Mouse (Mus musculus) macrophage (primary cell): ENCODE measurements around the gene Ptprn. TPM values are rescaled to one million over a fixed set of nuclear protein-coding genes. Genes with fewer than 3 reads are reported as not detected.
A peak's percentile ranks its signal among the peaks of the same experiment; 100 is the strongest.

Experiments
- H3K27ac ChIP-seq: fragments of 350-480 bp; formaldehyde crosslinking; 2 replicates; pipeline ENCODE4 v1.9.0; 2021
- H3K36me3 ChIP-seq: fragments of 350-480 bp; formaldehyde crosslinking; 2 replicates; pipeline ENCODE4 v1.9.0; 2021; ENCODE audit errors: inconsistent target
- H3K4me3 ChIP-seq: fragments of 350-480 bp; formaldehyde crosslinking; 2 replicates; pipeline ENCODE4 v1.9.0; 2021; ENCODE audit errors: inconsistent target
- H3K79me2 ChIP-seq: fragments of 350-480 bp; formaldehyde crosslinking; 2 replicates; pipeline ENCODE4 v1.9.0; 2021; ENCODE audit errors: inconsistent target
- WGBS: methylation state at CpG from one replicate; pipeline ENCODE4 v1.1.7; 2026; ENCODE audit warnings: inconsistent platforms; ENCODE audit not compliant: missing documents; 5-methylcytosine and 5-hydroxymethylcytosine counted together
- polyA plus RNA-seq: library from polyadenylated mRNA; stranded (reverse); fragments of 250-400 nt; gene quantifications from 3 replicates; pipeline ENCODE4 v1.2.4, GENCODE M21; 2018; ENCODE audit warnings: inconsistent platforms

The Ptprn gene
- polyA plus RNA-seq, 1 experiment from 2014 or later, result 0.04 TPM

GRCm38 (mm10) chr1:75223532-75223931 is 40.8 kb downstream of the Ptprn start:
- Histone ChIP-seq H3K27ac (no peak overlapping the region), H3K79me2 (peaks cover 5% of the 10 kb centered on the region; the same call in 1 of the 2 replicates), H3K36me3 (no peaks in the 10 kb centered on the region), H3K4me3 (no peak overlapping the region)
- WGBS, result 9% methylated on average over 6 of the region's 6 CpGs

GRCm38 (mm10) chr1:75222926-75223325 is 41.4 kb downstream of the Ptprn start:
- H3K36me3 ChIP-seq, result no peaks in the 10 kb centered on the region
- H3K27ac ChIP-seq, result no peak overlapping the region
- no peak overlapping the region for H3K4me3 ChIP-seq
- WGBS, result 44% methylated on average over 6 of the region's 6 CpGs
- H3K79me2 ChIP-seq, result peaks cover 11% of the 10 kb centered on the region; the same call in 1 of the 2 replicates

- WGBS, result 87% methylated on average over 3 of the region's 3 CpGs
- Histone ChIP-seq H3K79me2 (peaks cover 20% of the 10 kb centered on the region; the same call in 1 of the 2 replicates), H3K36me3 (no peaks in the 10 kb centered on the region), H3K27ac (no peak overlapping the region), H3K4me3 (no peak overlapping the region)
Observed at GRCm38 (mm10) chr1:75221538-75221937, 42.8 kb downstream of the Ptprn start.

GRCm38 (mm10) chr1:75219531-75219930 is 44.8 kb downstream of the Ptprn start, which contains the start of gene Tuba4a:
Tuba4a (minus strand) TSS chr1:75219865.
- WGBS, result 14% methylated on average over 33 of the region's 34 CpGs
- Histone ChIP-seq H3K36me3 (peaks cover 10% of the 10 kb centered on the region; the same call in 1 of the 2 replicates), H3K79me2 (peaks cover 25% of the 10 kb centered on the region), H3K4me3 (peak within 1 kb of the TSS; percentile 89), H3K27ac (peak within 1 kb of the TSS; percentile 62)

GRCm38 (mm10) chr1:75219078-75219477 is 45.2 kb downstream of the Ptprn start:
- WGBS, result 0% methylated on average over 24 of the region's 24 CpGs
- H3K79me2 ChIP-seq, result peaks cover 30% of the 10 kb centered on the region
- peak overlapping the region; percentile 62 for H3K27ac ChIP-seq
- H3K36me3 ChIP-seq, result peaks cover 15% of the 10 kb centered on the region; the same call in 1 of the 2 replicates
- peak overlapping the region; percentile 89 for H3K4me3 ChIP-seq

DNA sequence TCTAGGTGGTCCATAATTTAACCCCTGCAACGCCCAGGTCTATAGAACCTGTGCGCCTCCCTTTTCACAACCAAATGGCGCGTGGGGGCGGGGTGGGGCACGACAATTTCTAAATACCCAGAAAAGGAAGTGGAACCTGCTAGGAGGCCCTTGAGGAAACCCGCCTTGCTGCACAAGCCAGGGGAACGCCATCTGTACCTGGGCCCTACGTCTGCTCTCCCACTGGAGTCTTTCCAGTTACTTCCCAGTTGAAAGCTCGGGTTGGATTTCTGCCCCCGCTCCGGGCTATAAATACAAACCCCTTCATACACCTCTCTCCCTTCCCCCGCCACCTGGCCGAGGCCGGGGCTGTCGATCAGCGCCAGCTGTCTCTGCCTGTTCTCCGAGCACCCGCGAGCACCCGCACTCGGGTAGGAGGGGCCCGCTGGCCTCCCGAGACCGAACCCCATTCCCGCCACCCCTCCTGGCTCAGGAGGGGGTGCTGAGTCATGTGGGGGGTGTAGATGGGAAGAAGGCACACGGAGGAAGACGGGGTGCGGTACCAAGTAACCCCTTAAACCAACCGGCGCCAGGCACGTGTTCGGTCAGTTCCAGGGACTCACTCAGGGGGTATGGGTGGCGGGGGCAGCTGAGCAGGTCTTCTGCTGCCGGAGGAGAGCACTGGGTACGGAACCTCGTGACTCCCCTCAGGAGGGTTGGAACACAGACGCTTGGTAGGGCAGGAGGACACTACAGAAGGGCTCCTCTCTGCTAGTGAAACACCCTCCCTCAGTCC is 45.9 kb downstream of the Ptprn start:
- H3K4me3 ChIP-seq, result peak overlapping the region; percentile 89
- H3K27ac ChIP-seq, result peak overlapping the region; percentile 62
- peaks cover 21% of the 10 kb centered on the region; the same call in 1 of the 2 replicates for H3K36me3 ChIP-seq
- WGBS, result under 1% methylated on average over 37 of the region's 38 CpGs
- H3K79me2 ChIP-seq, result peaks cover 36% of the 10 kb centered on the region

DNA sequence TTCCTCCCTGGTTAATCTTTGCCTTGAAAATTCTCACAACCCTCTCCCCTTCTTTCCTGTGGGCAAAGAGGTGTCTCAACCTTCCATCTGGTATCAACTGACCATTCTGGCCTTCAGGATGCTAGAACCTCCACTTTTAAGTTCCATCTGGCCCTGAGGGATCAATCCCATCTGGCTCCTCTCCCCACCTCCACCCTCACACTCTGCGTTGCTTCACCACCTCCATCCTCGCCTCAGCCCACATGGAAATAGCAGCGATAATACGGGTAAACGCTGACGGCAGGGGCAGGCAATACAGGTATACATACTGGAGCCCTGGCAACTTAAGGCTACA is 46.4 kb downstream of the Ptprn start:
- Histone ChIP-seq H3K36me3 (peaks cover 21% of the 10 kb centered on the region; the same call in 1 of the 2 replicates), H3K27ac (no peak overlapping the region), H3K4me3 (peak overlapping the region; percentile 89), H3K79me2 (peaks cover 36% of the 10 kb centered on the region)
- WGBS, result 9% methylated on average over 6 of the region's 6 CpGs

DNA sequence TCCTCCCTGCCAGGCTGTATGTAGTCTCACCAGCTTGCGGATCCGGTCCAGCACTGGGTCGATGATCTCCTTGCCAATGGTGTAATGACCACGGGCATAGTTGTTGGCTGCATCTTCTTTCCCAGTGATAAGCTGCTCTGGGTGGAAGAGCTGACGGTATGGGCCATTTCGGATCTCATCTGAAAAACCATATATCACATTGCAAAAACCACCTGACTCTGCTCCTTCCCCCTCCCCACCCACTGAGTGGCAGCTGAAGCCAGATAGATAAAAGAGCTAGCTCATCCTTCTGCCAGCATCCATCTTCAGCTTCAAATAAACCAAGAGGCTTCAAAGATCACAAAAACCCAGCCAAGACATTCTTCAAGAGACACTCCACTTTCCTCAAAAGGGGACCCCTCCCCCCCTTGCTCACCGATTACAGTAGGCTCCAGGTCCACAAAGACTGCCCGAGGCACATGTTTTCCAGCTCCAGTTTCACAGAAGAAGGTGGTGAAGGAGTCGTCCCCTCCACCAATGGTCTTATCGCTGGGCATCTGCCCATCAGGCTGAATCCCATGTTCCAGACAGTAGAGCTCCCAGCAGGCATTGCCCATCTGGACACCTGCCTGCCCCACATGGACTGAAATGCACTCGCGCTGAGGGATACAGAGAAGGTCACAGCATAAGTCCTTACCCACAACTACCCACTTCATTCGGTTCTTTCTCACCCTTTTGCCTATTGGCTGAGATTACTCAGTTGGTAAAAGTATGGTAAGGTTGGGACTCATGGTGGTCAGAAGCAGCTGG is 47.3 kb downstream of the Ptprn start:
- Histone ChIP-seq H3K79me2 (peaks cover 45% of the 10 kb centered on the region), H3K27ac (no peak overlapping the region), H3K4me3 (no peak overlapping the region), H3K36me3 (peaks cover 21% of the 10 kb centered on the region; the same call in 1 of the 2 replicates)
- 69% methylated on average over 11 of the region's 13 CpGs for WGBS

DNA sequence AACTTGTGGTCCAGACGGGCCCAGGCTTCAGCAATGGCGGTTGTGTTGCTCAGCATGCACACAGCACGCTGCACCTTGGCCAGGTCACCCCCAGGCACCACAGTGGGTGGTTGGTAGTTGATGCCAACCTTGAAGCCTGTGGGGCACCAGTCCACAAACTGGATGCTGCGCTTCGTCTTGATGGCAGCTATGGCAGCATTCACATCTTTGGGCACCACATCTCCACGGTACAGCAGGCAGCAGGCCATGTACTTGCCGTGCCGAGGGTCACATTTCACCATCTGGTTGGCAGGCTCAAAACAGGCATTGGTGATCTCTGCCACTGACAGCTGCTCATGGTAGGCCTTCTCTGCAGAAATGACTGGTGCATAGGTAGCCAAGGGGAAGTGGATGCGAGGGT is 48.5 kb downstream of the Ptprn start:
- no peak overlapping the region for H3K27ac ChIP-seq
- H3K36me3 ChIP-seq, result peaks cover 21% of the 10 kb centered on the region; the same call in 1 of the 2 replicates
- 73% methylated on average over 9 of the region's 9 CpGs for WGBS
- H3K79me2 ChIP-seq, result peaks cover 57% of the 10 kb centered on the region
- H3K4me3 ChIP-seq, result no peak overlapping the region

DNA sequence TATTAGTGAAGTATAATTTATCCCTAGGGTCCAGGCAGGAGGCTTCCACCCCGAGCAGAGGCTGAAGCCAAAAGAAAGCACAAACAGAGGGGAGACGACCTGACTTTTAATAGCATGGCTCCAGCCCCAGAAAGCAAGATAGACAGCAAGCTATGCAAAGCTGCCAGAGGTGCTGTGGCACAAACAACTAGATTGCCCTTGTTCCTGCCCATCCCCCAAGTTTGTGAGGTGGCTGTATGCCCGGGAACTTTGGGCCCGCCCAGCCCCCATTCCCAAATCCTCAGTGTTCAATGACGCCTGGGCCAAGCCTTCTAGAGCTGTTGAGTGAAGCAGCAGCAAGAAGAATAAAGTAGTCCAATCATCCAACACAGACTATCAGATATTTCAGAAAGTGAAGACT is 49.4 kb downstream of the Ptprn start:
- no peak overlapping the region for H3K4me3 ChIP-seq
- H3K79me2 ChIP-seq, result peaks cover 58% of the 10 kb centered on the region
- no peak overlapping the region for H3K27ac ChIP-seq
- H3K36me3 ChIP-seq, result peaks cover 21% of the 10 kb centered on the region; the same call in 1 of the 2 replicates
- WGBS, result 33% methylated on average over 5 of the region's 5 CpGs

GRCm38 (mm10) chr1:75214442-75214841 is 49.9 kb downstream of the Ptprn start:
- 70% methylated on average over 2 of the region's 2 CpGs for WGBS
- Histone ChIP-seq H3K79me2 (peaks cover 58% of the 10 kb centered on the region), H3K4me3 (no peak overlapping the region), H3K36me3 (peaks cover 21% of the 10 kb centered on the region; the same call in 1 of the 2 replicates), H3K27ac (no peak overlapping the region)

- H3K27ac ChIP-seq, result no peak overlapping the region
- WGBS, result 7% methylated on average over 7 of the region's 7 CpGs
- H3K4me3 ChIP-seq, result no peak overlapping the region
- H3K79me2 ChIP-seq, result peaks cover 48% of the 10 kb centered on the region
- peaks cover 21% of the 10 kb centered on the region; the same call in 1 of the 2 replicates for H3K36me3 ChIP-seq
Observed at GRCm38 (mm10) chr1:75213096-75213495, 51.2 kb downstream of the Ptprn start.

GRCm38 (mm10) chr1:75212542-75212941 is 51.8 kb downstream of the Ptprn start:
- H3K4me3 ChIP-seq, result no peak overlapping the region

DNA sequence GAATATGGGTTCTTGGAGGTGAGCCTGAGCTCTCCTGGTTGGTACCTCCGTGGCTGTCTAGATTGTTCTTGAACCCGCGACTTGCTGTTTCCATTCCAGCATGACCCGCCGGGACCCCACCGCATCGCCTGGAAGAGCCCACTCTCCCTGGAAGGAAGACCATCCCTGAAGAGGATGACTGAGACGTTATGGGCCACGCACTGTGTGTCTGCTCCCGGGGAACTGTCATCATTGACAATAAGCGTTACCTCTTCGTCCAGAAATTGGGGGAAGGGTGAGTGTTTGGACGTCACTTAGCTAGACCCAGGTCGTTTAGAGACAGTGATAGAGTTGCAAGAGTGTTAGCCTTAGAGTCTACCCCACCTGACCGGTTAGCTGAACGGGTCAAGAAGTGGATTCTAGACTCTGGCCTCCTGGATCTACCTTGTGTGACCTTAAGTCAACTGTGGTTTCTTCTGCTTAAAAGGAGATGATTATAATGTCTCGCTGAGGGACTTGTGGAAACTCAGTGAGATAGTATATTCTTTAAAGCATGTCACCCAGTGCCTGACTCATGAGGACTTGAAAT is 53.1 kb downstream of the Ptprn start:
- Histone ChIP-seq H3K36me3 (peaks cover 20% of the 10 kb centered on the region; the same call in 1 of the 2 replicates), H3K4me3 (peak overlapping the region; percentile 78), H3K79me2 (peaks cover 38% of the 10 kb centered on the region), H3K27ac (peak overlapping the region; percentile 71)
- WGBS, result 8% methylated on average over 17 of the region's 17 CpGs

More at GRCm38 (mm10) chr1:75212542-75212941, 51.8 kb downstream of the Ptprn start:
- Histone ChIP-seq H3K27ac (no peak overlapping the region), H3K79me2 (peaks cover 43% of the 10 kb centered on the region), H3K36me3 (peaks cover 21% of the 10 kb centered on the region; the same call in 1 of the 2 replicates)
- 52% methylated on average over 4 of the region's 4 CpGs for WGBS
